Mouse (Mus musculus): ENCODE measurements around the gene Dnm1. TPM values are rescaled to one million over a fixed set of nuclear protein-coding genes. Genes with fewer than 3 reads are reported as not detected.
"Not testable (repeated sequence)": the region's sequence is repeated elsewhere in the genome, so short reads cannot be mapped to it uniquely, and the experiment has no call there.

Dnm1 gene
- total RNA-seq, 2 experiments from 2014 or later = 1,309 to 1,323 TPM

- DNase-seq (ENCODE audit: extremely low spot score in 1 of 2, low spot score in 1 of 2) = no peak
Measured at GRCm38 (mm10) chr2:32315751-32316150, 37.4 kb downstream of the Dnm1 start.

- no peak for DNase-seq (ENCODE audit: extremely low spot score in 1 of 2, low spot score in 1 of 2)
Measured at GRCm38 (mm10) chr2:32314831-32315230, 38.3 kb downstream of the Dnm1 start.

GRCm38 (mm10) chr2:32312318-32312964 is 40.7 kb downstream of the Dnm1 start:
- peak in 1 of 2 experiments; percentile 61 for DNase-seq (ENCODE audit: extremely low spot score in 1 of 2, low spot score in 1 of 2)

GRCm38 (mm10) chr2:32311443-32312317 is 41.5 kb downstream of the Dnm1 start:
- no peak for DNase-seq (ENCODE audit: extremely low spot score in 1 of 2, low spot score in 1 of 2)

GRCm38 (mm10) chr2:32310096-32310845 is 42.9 kb downstream of the Dnm1 start:
- no peak for DNase-seq (ENCODE audit: extremely low spot score in 1 of 2, low spot score in 1 of 2)

- DNase-seq (ENCODE audit: extremely low spot score in 1 of 2, low spot score in 1 of 2) = peak in 1 of 2 experiments; percentile 18
Measured at GRCm38 (mm10) chr2:32308870-32309568, 44.1 kb downstream of the Dnm1 start.

- DNase-seq (ENCODE audit: extremely low spot score in 1 of 2, low spot score in 1 of 2) = peak in 1 of 2 experiments; percentile 71
Measured at GRCm38 (mm10) chr2:32307941-32308760, 45.0 kb downstream of the Dnm1 start.

GRCm38 (mm10) chr2:32307247-32307798 is 45.8 kb downstream of the Dnm1 start:
- peak in 1 of 2 experiments; percentile 13 for DNase-seq (ENCODE audit: extremely low spot score in 1 of 2, low spot score in 1 of 2)

GRCm38 (mm10) chr2:32306176-32306575 is 47.0 kb downstream of the Dnm1 start:
- DNase-seq (ENCODE audit: extremely low spot score in 1 of 2, low spot score in 1 of 2) = no peak

- DNase-seq (ENCODE audit: extremely low spot score in 1 of 2, low spot score in 1 of 2) = no peak
Measured at GRCm38 (mm10) chr2:32305668-32306067, 47.5 kb downstream of the Dnm1 start.

- peak in 1 of 2 experiments; percentile 64 for DNase-seq (ENCODE audit: extremely low spot score in 1 of 2, low spot score in 1 of 2)
Measured at GRCm38 (mm10) chr2:32304145-32304832, 48.8 kb downstream of the Dnm1 start.

- peak in 1 of 2 experiments; percentile 14 for DNase-seq (ENCODE audit: extremely low spot score in 1 of 2, low spot score in 1 of 2)
Measured at GRCm38 (mm10) chr2:32302952-32303351, 50.2 kb downstream of the Dnm1 start.

- no peak for DNase-seq (ENCODE audit: extremely low spot score in 1 of 2, low spot score in 1 of 2)
Measured at GRCm38 (mm10) chr2:32299469-32299868, 53.7 kb downstream of the Dnm1 start.

GRCm38 (mm10) chr2:32295842-32296241 is 57.3 kb downstream of the Dnm1 start:
- DNase-seq (ENCODE audit: extremely low spot score in 1 of 2, low spot score in 1 of 2) = not testable (repeated sequence)

GRCm38 (mm10) chr2:32295285-32295684 is 57.9 kb downstream of the Dnm1 start:
- DNase-seq (ENCODE audit: extremely low spot score in 1 of 2, low spot score in 1 of 2) = no peak

GRCm38 (mm10) chr2:32294348-32294747 is 58.8 kb downstream of the Dnm1 start:
- no peak for DNase-seq (ENCODE audit: extremely low spot score in 1 of 2, low spot score in 1 of 2)

GRCm38 (mm10) chr2:32289578-32289977 is 63.6 kb downstream of the Dnm1 start:
- DNase-seq (ENCODE audit: extremely low spot score in 1 of 2, low spot score in 1 of 2) = no peak

- no peak for DNase-seq (ENCODE audit: extremely low spot score in 1 of 2, low spot score in 1 of 2)
Measured at GRCm38 (mm10) chr2:32288371-32288931, 64.7 kb downstream of the Dnm1 start.

All from layer of hippocampus, postnatal 25 days (tissue).